Mouse (Mus musculus): ENCODE measurements around the gene Olfr509. TPM values are rescaled to one million over a fixed set of nuclear protein-coding genes. Genes with fewer than 3 reads are reported as not detected.
"Not testable (repeated sequence)": the region's sequence is repeated elsewhere in the genome, so short reads cannot be mapped to it uniquely, and the experiment has no call there.

Gene Olfr509
- polyA plus RNA-seq (2015; fragmentation: Nextera tagmentation; extraction: Ambion mirVana) = not detected in 2 replicates

DNA sequence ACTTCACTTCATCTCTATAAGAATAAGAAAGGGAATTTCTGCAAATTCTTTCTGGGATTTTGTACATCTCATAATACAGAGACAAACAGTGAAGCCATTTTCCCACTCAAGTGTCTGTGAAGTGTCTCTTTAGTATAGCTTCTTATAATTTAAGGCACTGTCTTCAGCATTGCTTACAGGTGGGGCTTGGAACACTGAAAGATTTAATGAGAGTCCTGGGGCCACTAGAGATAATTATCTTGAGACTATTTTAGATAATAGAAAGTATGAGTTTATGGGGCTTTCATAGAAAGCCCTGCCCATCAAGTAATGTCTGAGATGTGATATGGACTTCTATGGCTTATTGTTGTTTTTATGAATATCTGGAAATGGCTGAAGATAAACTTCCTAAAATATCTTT, at the start of gene Olfr509:
Gene Olfr509, minus strand, starts transcription at position 101 of the 400 bp plus-strand sequence.
- no peaks in the 10 kb centered on the region for H3K4me1 ChIP-seq (ENCODE audit: control insufficient read depth, low read depth, low read length)
- H3K36me3 ChIP-seq (ENCODE audit: control insufficient read depth, insufficient read depth) = no peaks in the 10 kb centered on the region
- no peak within 1 kb of the TSS for H3K27ac ChIP-seq (ENCODE audit: low read length)
- no peaks in the 10 kb centered on the region for H3K27me3 ChIP-seq (ENCODE audit: control insufficient read depth, insufficient read depth, low read depth, low read length)
- no peak within 1 kb of the TSS for H3K4me2 ChIP-seq (ENCODE audit: low read depth, low read length)
- no peak within 1 kb of the TSS for H3K4me3 ChIP-seq (ENCODE audit: low read depth, low read length)
- no peaks in the 10 kb centered on the region for H3K9me3 ChIP-seq (replicated peaks; ENCODE audit: control insufficient read depth, low read length)
- no peak within 1 kb of the TSS for H3K9ac ChIP-seq (ENCODE audit: low read depth, low read length)
- no peak for ATAC-seq (ENCODE audit: low read depth)

DNA sequence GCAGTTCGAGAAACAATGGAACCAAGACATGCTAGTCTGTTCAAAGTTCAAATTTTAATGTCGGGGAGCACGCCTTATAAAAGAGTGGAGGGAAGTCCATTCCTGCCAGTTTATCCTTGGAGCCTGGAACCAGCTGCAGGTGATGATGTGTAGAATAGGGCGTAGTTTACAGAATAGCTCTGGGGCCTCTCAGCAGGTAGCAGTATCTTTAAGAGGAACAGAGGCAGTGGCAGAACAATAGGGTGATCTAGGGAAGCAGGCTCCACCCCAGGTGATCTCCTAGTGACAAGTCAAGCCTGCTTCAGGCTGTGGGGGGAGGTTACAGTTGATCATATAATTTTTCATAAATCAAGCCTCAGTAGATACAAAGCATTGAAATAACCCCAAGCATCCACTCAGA, 27.2 kb upstream of the Olfr509 start:
- Histone ChIP-seq H3K36me3 (ENCODE audit: control insufficient read depth, insufficient read depth) (no peaks in the 10 kb centered on the region), H3K4me3 (ENCODE audit: low read depth, low read length) (no peak overlapping the region), H3K4me2 (ENCODE audit: low read depth, low read length) (no peak overlapping the region), H3K9me3 (replicated peaks; ENCODE audit: control insufficient read depth, low read length) (no peaks in the 10 kb centered on the region), H3K9ac (ENCODE audit: low read depth, low read length) (no peak overlapping the region), H3K27ac (ENCODE audit: low read length) (no peak overlapping the region), H3K4me1 (ENCODE audit: control insufficient read depth, low read depth, low read length) (no peaks in the 10 kb centered on the region), H3K27me3 (ENCODE audit: control insufficient read depth, insufficient read depth, low read depth, low read length) (no peaks in the 10 kb centered on the region)
- no peak for ATAC-seq (ENCODE audit: low read depth)
- WGBS (ENCODE audit: insufficient replicate concordance) = 57% methylated on average over 4 of the region's 4 CpGs

DNA sequence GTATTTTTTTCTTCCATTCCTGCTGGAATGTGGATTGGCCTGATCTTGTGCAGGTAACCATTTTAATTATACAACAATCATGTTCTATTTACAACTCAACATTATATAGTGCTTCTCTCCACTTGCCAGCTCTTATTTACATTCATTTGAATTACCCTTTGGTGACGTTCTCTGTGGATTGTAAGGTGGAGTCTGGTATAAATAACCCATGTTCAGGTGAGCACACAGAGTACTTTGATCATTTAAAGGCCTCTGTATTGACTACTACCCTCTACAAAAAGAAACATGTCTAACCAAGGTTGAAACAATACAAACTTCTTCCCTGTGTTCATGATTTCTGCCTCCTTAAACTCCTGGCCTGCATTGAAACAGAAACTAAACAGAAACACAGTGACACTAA, 19.4 kb upstream of the Olfr509 start:
- WGBS (ENCODE audit: insufficient replicate concordance) = 51% methylated on average over 1 of the region's 1 CpGs
- ATAC-seq (ENCODE audit: low read depth) = no peak
- Histone ChIP-seq H3K9ac (ENCODE audit: low read depth, low read length) (no peak overlapping the region), H3K4me1 (ENCODE audit: control insufficient read depth, low read depth, low read length) (no peaks in the 10 kb centered on the region), H3K4me3 (ENCODE audit: low read depth, low read length) (no peak overlapping the region), H3K4me2 (ENCODE audit: low read depth, low read length) (no peak overlapping the region), H3K9me3 (replicated peaks; ENCODE audit: control insufficient read depth, low read length) (no peaks in the 10 kb centered on the region), H3K27me3 (ENCODE audit: control insufficient read depth, insufficient read depth, low read depth, low read length) (no peaks in the 10 kb centered on the region), H3K27ac (ENCODE audit: low read length) (no peak overlapping the region), H3K36me3 (ENCODE audit: control insufficient read depth, insufficient read depth) (no peaks in the 10 kb centered on the region)

DNA sequence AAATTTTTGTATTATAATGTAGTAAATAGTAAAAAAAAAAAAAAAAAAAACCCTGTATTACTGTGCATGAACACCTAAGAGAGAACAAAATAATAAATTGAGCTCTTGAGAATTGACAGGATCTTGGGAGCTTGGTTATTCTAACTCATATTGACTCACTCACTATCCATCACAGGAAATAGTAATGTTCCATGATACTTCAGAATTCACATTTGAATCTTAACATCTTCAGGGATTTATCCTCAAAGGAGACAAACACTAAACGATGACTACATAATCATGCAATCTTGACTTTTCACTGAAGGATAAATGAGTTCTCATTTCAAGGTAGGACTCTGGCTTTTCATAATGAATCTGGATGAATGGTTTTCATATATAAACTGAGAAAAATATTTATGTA, 14.4 kb upstream of the Olfr509 start, which contains the start of gene Olfr510:
Gene Olfr510, plus strand, starts transcription at position 301 of the 400 bp plus-strand sequence.
- Histone ChIP-seq H3K4me1 (ENCODE audit: control insufficient read depth, low read depth, low read length) (no peaks in the 10 kb centered on the region), H3K9me3 (replicated peaks; ENCODE audit: control insufficient read depth, low read length) (no peaks in the 10 kb centered on the region; the same call in 1 of the 2 replicates), H3K27me3 (ENCODE audit: control insufficient read depth, insufficient read depth, low read depth, low read length) (no peaks in the 10 kb centered on the region), H3K4me3 (ENCODE audit: low read depth, low read length) (no peak within 1 kb of the TSS), H3K36me3 (ENCODE audit: control insufficient read depth, insufficient read depth) (no peaks in the 10 kb centered on the region), H3K9ac (ENCODE audit: low read depth, low read length) (no peak within 1 kb of the TSS), H3K4me2 (ENCODE audit: low read depth, low read length) (no peak within 1 kb of the TSS), H3K27ac (ENCODE audit: low read length) (no peak within 1 kb of the TSS)
- no peak for ATAC-seq (ENCODE audit: low read depth)
- 67% methylated on average over 1 of the region's 1 CpGs for WGBS (ENCODE audit: insufficient replicate concordance)

DNA sequence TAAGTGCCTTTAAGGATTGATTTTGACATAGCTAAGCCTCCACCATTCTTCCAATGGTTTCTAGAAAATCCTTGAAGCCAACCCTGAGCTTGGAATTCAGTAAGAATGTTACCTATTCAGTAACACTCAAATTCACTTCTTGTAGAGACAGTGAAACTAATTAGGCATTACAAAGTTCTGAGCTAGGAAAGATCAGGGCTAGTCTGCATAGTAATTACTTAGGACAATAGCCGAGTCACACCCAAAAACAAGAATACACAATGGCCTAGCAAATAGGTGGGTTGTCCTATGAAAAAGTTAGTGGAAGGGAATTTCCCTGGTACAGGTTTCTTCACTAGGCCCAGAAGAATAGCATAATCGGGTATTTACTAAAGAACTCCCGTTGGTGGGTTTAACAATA, 10.7 kb upstream of the Olfr509 start:
- H3K4me1 ChIP-seq (ENCODE audit: control insufficient read depth, low read depth, low read length) = no peaks in the 10 kb centered on the region
- 66% methylated on average over 3 of the region's 3 CpGs for WGBS (ENCODE audit: insufficient replicate concordance)
- no peaks in the 10 kb centered on the region for H3K27me3 ChIP-seq (ENCODE audit: control insufficient read depth, insufficient read depth, low read depth, low read length)
- no peak overlapping the region for H3K27ac ChIP-seq (ENCODE audit: low read length)
- no peak for ATAC-seq (ENCODE audit: low read depth)
- H3K4me3 ChIP-seq (ENCODE audit: low read depth, low read length) = no peak overlapping the region
- H3K4me2 ChIP-seq (ENCODE audit: low read depth, low read length) = no peak overlapping the region
- H3K36me3 ChIP-seq (ENCODE audit: control insufficient read depth, insufficient read depth) = no peaks in the 10 kb centered on the region
- no peaks in the 10 kb centered on the region; the same call in 1 of the 2 replicates for H3K9me3 ChIP-seq (replicated peaks; ENCODE audit: control insufficient read depth, low read length)
- no peak overlapping the region for H3K9ac ChIP-seq (ENCODE audit: low read depth, low read length)

DNA sequence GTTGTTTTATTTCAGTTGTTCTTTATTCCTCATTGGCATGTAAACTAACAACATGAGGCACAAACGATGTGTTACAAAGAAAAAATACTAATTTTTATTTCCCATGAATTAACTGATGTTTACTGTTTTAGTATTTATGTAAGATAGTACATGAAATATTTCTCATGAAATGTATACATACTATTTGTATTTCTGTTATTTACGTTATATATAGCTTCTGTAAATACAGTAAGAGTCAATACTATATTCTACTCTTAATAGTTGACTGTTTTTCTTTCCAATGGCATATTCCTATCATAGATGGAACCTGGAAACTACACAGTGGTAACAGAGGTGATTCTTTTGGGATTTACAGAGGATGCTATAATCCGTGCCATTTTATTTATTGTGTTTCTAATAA, 22.0 kb downstream of the Olfr509 start, which contains the start of gene Olfr508:
Gene Olfr508, plus strand, starts transcription at position 301 of the 400 bp plus-strand sequence.
- Histone ChIP-seq H3K27me3 (ENCODE audit: control insufficient read depth, insufficient read depth, low read depth, low read length) (no peaks in the 10 kb centered on the region), H3K9me3 (replicated peaks; ENCODE audit: control insufficient read depth, low read length) (no peaks in the 10 kb centered on the region), H3K4me1 (ENCODE audit: control insufficient read depth, low read depth, low read length) (no peaks in the 10 kb centered on the region), H3K9ac (ENCODE audit: low read depth, low read length) (no peak within 1 kb of the TSS), H3K36me3 (ENCODE audit: control insufficient read depth, insufficient read depth) (no peaks in the 10 kb centered on the region), H3K27ac (ENCODE audit: low read length) (no peak within 1 kb of the TSS), H3K4me2 (ENCODE audit: low read depth, low read length) (no peak within 1 kb of the TSS), H3K4me3 (ENCODE audit: low read depth, low read length) (no peak within 1 kb of the TSS)
- no peak for ATAC-seq (ENCODE audit: low read depth)
- WGBS (ENCODE audit: insufficient replicate concordance) = 56% methylated on average over 3 of the region's 3 CpGs

DNA sequence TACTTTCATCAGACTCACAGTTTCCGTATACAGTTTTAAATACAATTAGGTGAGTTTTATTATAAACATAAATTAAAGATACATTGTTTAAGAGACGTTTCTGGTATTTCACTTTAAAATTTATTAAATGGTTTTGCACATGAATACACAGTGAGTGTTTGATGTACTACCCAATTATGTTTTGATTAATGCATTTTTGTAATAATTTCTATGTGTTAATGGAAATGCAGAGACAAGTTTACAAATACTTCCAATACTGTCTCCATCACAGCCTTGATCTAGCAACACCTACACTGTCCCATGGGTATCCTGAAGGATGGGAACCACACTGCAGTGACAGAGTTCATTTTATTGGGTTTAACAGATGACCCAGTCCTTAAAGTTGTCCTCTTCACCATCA, 30.2 kb downstream of the Olfr509 start, which contains the start of gene Olfr507:
Gene Olfr507, plus strand, starts transcription at position 301 of the 400 bp plus-strand sequence.
- Histone ChIP-seq H3K36me3 (ENCODE audit: control insufficient read depth, insufficient read depth) (no peaks in the 10 kb centered on the region), H3K4me2 (ENCODE audit: low read depth, low read length) (no peak within 1 kb of the TSS), H3K27ac (ENCODE audit: low read length) (no peak within 1 kb of the TSS), H3K27me3 (ENCODE audit: control insufficient read depth, insufficient read depth, low read depth, low read length) (no peaks in the 10 kb centered on the region), H3K4me3 (ENCODE audit: low read depth, low read length) (no peak within 1 kb of the TSS), H3K9ac (ENCODE audit: low read depth, low read length) (no peak within 1 kb of the TSS), H3K9me3 (replicated peaks; ENCODE audit: control insufficient read depth, low read length) (no peaks in the 10 kb centered on the region), H3K4me1 (ENCODE audit: control insufficient read depth, low read depth, low read length) (no peaks in the 10 kb centered on the region)
- 50% methylated on average over 2 of the region's 2 CpGs for WGBS (ENCODE audit: insufficient replicate concordance)
- ATAC-seq (ENCODE audit: low read depth) = no peak

DNA sequence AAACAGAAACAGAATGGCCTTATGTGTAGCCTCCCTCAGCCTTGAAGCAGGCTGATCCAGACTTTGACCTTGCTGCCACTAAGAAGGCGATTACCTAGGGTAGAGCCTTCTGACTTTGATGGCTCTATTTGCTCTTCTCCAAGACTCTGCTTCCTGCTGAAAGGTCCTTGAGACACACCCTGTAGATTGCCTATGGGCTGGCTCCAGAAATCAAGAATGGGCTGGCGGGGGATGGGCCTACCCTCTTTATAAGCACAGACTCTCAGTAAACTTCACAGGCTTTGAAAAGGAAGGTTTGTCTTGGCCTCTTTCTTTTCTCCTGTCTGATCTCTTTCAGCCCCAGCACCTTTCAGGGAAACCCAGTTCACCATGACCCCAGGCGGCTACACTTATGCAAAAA, 34.9 kb downstream of the Olfr509 start:
- not testable (repeated sequence) for H3K27ac ChIP-seq (ENCODE audit: low read length); H3K9me3 ChIP-seq (replicated peaks; ENCODE audit: control insufficient read depth, low read length); H3K4me2 ChIP-seq (ENCODE audit: low read depth, low read length); ATAC-seq (ENCODE audit: low read depth); H3K4me1 ChIP-seq (ENCODE audit: control insufficient read depth, low read depth, low read length); H3K36me3 ChIP-seq (ENCODE audit: control insufficient read depth, insufficient read depth); H3K27me3 ChIP-seq (ENCODE audit: control insufficient read depth, insufficient read depth, low read depth, low read length); H3K9ac ChIP-seq (ENCODE audit: low read depth, low read length); H3K4me3 ChIP-seq (ENCODE audit: low read depth, low read length)
- WGBS (ENCODE audit: insufficient replicate concordance) = 37% methylated on average over 3 of the region's 3 CpGs

DNA sequence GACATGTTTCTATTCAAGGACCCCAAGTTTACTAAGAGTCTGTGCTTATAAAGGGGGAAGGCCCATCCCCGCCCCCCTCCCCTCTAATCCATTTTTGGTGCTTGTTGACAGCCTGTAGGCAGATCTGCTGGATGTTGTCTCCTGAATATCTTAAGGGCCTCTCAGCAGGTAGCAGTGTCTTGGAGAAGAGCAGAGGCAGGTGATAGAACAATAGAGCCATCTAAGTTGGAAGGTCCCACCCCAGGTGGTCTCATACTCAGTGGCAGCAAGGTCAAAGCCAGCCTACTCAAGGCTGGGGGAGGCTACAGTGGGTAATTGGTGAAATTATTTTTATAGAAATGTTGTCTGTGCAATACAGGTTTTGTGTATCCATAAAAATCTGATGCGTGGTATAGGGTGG, 37.6 kb downstream of the Olfr509 start:
- 67% methylated on average over 2 of the region's 2 CpGs for WGBS (ENCODE audit: insufficient replicate concordance)
- H3K4me3 ChIP-seq (ENCODE audit: low read depth, low read length) = no peak overlapping the region
- no peaks in the 10 kb centered on the region for H3K9me3 ChIP-seq (replicated peaks; ENCODE audit: control insufficient read depth, low read length)
- no peak for ATAC-seq (ENCODE audit: low read depth)
- H3K36me3 ChIP-seq (ENCODE audit: control insufficient read depth, insufficient read depth) = no peaks in the 10 kb centered on the region
- no peaks in the 10 kb centered on the region for H3K4me1 ChIP-seq (ENCODE audit: control insufficient read depth, low read depth, low read length)
- no peak overlapping the region for H3K27ac ChIP-seq (ENCODE audit: low read length)
- no peak overlapping the region for H3K4me2 ChIP-seq (ENCODE audit: low read depth, low read length)
- no peaks in the 10 kb centered on the region for H3K27me3 ChIP-seq (ENCODE audit: control insufficient read depth, insufficient read depth, low read depth, low read length)
- H3K9ac ChIP-seq (ENCODE audit: low read depth, low read length) = no peak overlapping the region

Measured in liver, embryonic 16.5 days (tissue).